Mouse (Mus musculus): ENCODE results near the gene Ltbp1.

Gene Ltbp1

GRCm38 (mm10) chr17:75005281-75005684 is at the start of gene Ltbp1:
Gene Ltbp1, plus strand, starts transcription at chr17:75005568.
- DNase-seq (ENCODE audit: low spot score in 2 of 2): peak in 1 of 2 experiments; percentile 35

GRCm38 (mm10) chr17:74959481-74960245 is 45.7 kb upstream of the Ltbp1 start:
- no peak for DNase-seq (ENCODE audit: low spot score in 2 of 2)

GRCm38 (mm10) chr17:74963222-74963621 is 42.1 kb upstream of the Ltbp1 start:
- no peak for DNase-seq (ENCODE audit: low spot score in 2 of 2)

GRCm38 (mm10) chr17:74963861-74964260 is 41.5 kb upstream of the Ltbp1 start:
- DNase-seq (ENCODE audit: low spot score in 2 of 2): no peak

- DNase-seq (ENCODE audit: low spot score in 2 of 2): no peak
Observed at GRCm38 (mm10) chr17:74967298-74967848, 38.0 kb upstream of the Ltbp1 start.

GRCm38 (mm10) chr17:74968152-74968712 is 37.1 kb upstream of the Ltbp1 start:
- DNase-seq (ENCODE audit: low spot score in 2 of 2): no peak

- peak in 1 of 2 experiments; percentile 22 for DNase-seq (ENCODE audit: low spot score in 2 of 2)
Observed at GRCm38 (mm10) chr17:74968738-74969271, 36.6 kb upstream of the Ltbp1 start.

GRCm38 (mm10) chr17:74975192-74975591 is 30.2 kb upstream of the Ltbp1 start:
- no peak for DNase-seq (ENCODE audit: low spot score in 2 of 2)

- no peak for DNase-seq (ENCODE audit: low spot score in 2 of 2)
Observed at GRCm38 (mm10) chr17:74976167-74976985, 29.0 kb upstream of the Ltbp1 start.

- no peak for DNase-seq (ENCODE audit: low spot score in 2 of 2)
Observed at GRCm38 (mm10) chr17:74979767-74980166, 25.6 kb upstream of the Ltbp1 start.

- DNase-seq (ENCODE audit: low spot score in 2 of 2): no peak
Observed at GRCm38 (mm10) chr17:74981703-74982102, 23.7 kb upstream of the Ltbp1 start.

- DNase-seq (ENCODE audit: low spot score in 2 of 2): no peak
Observed at GRCm38 (mm10) chr17:74982880-74983279, 22.5 kb upstream of the Ltbp1 start.

- no peak for DNase-seq (ENCODE audit: low spot score in 2 of 2)
Observed at GRCm38 (mm10) chr17:74984071-74984470, 21.3 kb upstream of the Ltbp1 start.

GRCm38 (mm10) chr17:74984681-74985080 is 20.7 kb upstream of the Ltbp1 start:
- DNase-seq (ENCODE audit: low spot score in 2 of 2): no peak

- no peak for DNase-seq (ENCODE audit: low spot score in 2 of 2)
Observed at GRCm38 (mm10) chr17:74987067-74987466, 18.3 kb upstream of the Ltbp1 start.

- DNase-seq (ENCODE audit: low spot score in 2 of 2): no peak
Observed at GRCm38 (mm10) chr17:74989691-74990090, 15.7 kb upstream of the Ltbp1 start.

- DNase-seq (ENCODE audit: low spot score in 2 of 2): no peak
Observed at GRCm38 (mm10) chr17:74990561-74990960, 14.8 kb upstream of the Ltbp1 start.

- peak in 1 of 2 experiments; percentile 39 for DNase-seq (ENCODE audit: low spot score in 2 of 2)
Observed at GRCm38 (mm10) chr17:74993726-74994581, 11.4 kb upstream of the Ltbp1 start.

- DNase-seq (ENCODE audit: low spot score in 2 of 2): no peak
Observed at GRCm38 (mm10) chr17:74994582-74994893, 10.8 kb upstream of the Ltbp1 start.

- DNase-seq (ENCODE audit: low spot score in 2 of 2): no peak
Observed at GRCm38 (mm10) chr17:74995266-74995665, 10.1 kb upstream of the Ltbp1 start.

GRCm38 (mm10) chr17:75000066-75000465 is 5.3 kb upstream of the Ltbp1 start:
- DNase-seq (ENCODE audit: low spot score in 2 of 2): no peak

Data from cerebellum, postnatal 4 days (tissue).